In genomic region chrX:134303287-134303686, GRCm38 (mm10) we compare ENCODE assay signal across 19 mouse cellular contexts. TPM values are rescaled to one million over a fixed set of nuclear protein-coding genes. Genes with fewer than 3 reads are reported as not detected.
DNase-seq lines count a peak whose midpoint lies in the region; ATAC-seq and TF ChIP-seq lines count a peak whose summit lies in the region.
"Had no signal": no experiment of that assay in that cellular context is flagged by ENCODE, and none has a peak within 500 bp of the region (broad histone marks: within the 10 kb centered on the region; RNA-seq: fewer than 3 reads in every experiment).

No protein-coding gene starts in this region.

- no peak for TF ChIP-seq CTCF in MEL (IDR thresholded peaks at IDR 0.05 in 2 of 3, conservative IDR thresholded peaks at IDR 0.05 in 1 of 3; ENCODE audit: control insufficient read depth in 1 of 3, insufficient read depth in 1 of 3, low read depth in 2 of 3, low read length in 3 of 3, poor library complexity in 1 of 3, severe bottlenecking in 1 of 3)
- TF ChIP-seq CTCF in hindbrain, postnatal 0 days (IDR thresholded peaks at IDR 0.05; ENCODE audit: low read depth) = no peak

- WGBS in hindbrain, postnatal 0 days = 93% methylated on average over 1 of the region's 1 CpGs

- no peak overlapping the region for H3K4me3 ChIP-seq in MEL (ENCODE audit: control insufficient read depth in 1 of 2, insufficient read depth in 1 of 2, low read depth in 2 of 2, low read length in 2 of 2)
- no peak overlapping the region for H3K4me3 ChIP-seq in hindbrain, postnatal 0 days (ENCODE audit: low read length)

- no peaks in the 10 kb centered on the region for H3K9me3 ChIP-seq in MEL (replicated peaks; ENCODE audit: insufficient read depth, low read length)
- no peaks in the 10 kb centered on the region for H3K9me3 ChIP-seq in hindbrain, postnatal 0 days (ENCODE audit: low read length)
- H3K9me3 ChIP-seq: G1E had no signal

- TF ChIP-seq RAD21 in MEL (IDR thresholded peaks at IDR 0.05; ENCODE audit: low read depth, low read length) = no peak

- peak; percentile 50 to 61; a peak in 2 of 4 replicates for TF ChIP-seq EP300 in MEL (IDR thresholded peaks at IDR 0.05; ENCODE audit: low read depth in 1 of 2, low read length in 2 of 2)

- H3K4me2 ChIP-seq in hindbrain, postnatal 0 days (ENCODE audit: low read depth, low read length) = no peak overlapping the region

- TF ChIP-seq POLR2A in MEL (IDR thresholded peaks at IDR 0.05; ENCODE audit: control insufficient read depth in 1 of 2, insufficient read depth in 1 of 2, low read depth in 1 of 2, low read length in 2 of 2, poor library complexity in 1 of 2) = no peak

- DNase-seq in MEL (ENCODE audit: low read depth, low spot score) = peak; percentile 44
- DNase-seq in hindbrain, postnatal 0 days (ENCODE audit: low spot score) = no peak
- DNase-seq: adrenal gland, adult 2 months; adrenal gland, adult 8-10 months; adrenal gland, postnatal 10 days; adrenal gland, postnatal 14 days; adrenal gland, postnatal 25 days; adrenal gland, postnatal 36 days; B cell, adult 2 months; cerebellum, adult 11 months; cerebellum, adult 11-12 months; cerebellum, adult 18-20 months; cerebellum, adult 2 months; cerebellum, adult 8-10 months had no signal

- no peak overlapping the region for H3K27ac ChIP-seq in MEL (ENCODE audit: control insufficient read depth, low read depth, low read length)
- no peak overlapping the region for H3K27ac ChIP-seq in hindbrain, postnatal 0 days

- no peak for ATAC-seq in hindbrain, postnatal 0 days
- ATAC-seq: activated CD4-positive, CD25-positive, alpha-beta regulatory T cell, adult 4 months; CD4-positive, CD25-positive, alpha-beta regulatory T cell, adult 4 months; Patski had no signal

- peaks cover 3 to 17% of the 10 kb centered on the region in 2 experiments; a peak in 3 of 4 replicates for H3K4me1 ChIP-seq in MEL (ENCODE audit: control insufficient read depth in 1 of 2, insufficient read depth in 2 of 2, low read length in 2 of 2)
- no peaks in the 10 kb centered on the region for H3K4me1 ChIP-seq in hindbrain, postnatal 0 days (ENCODE audit: insufficient read depth, low read length)

- peaks cover 6% of the 10 kb centered on the region for H3K79me2 ChIP-seq in MEL (ENCODE audit: control insufficient read depth, insufficient read depth, low read length, poor library complexity)

- no peaks in the 10 kb centered on the region for H3K27me3 ChIP-seq in MEL (ENCODE audit: control insufficient read depth in 1 of 2, insufficient read depth in 2 of 2, low read length in 2 of 2)
- H3K27me3 ChIP-seq in hindbrain, postnatal 0 days (ENCODE audit: insufficient read depth, low read length) = no peaks in the 10 kb centered on the region
- H3K27me3 ChIP-seq: CH12.LX had no signal

- H3K9ac ChIP-seq in MEL (ENCODE audit: control insufficient read depth, low read depth, low read length, poor library complexity, severe bottlenecking) = no peak overlapping the region
- H3K9ac ChIP-seq in hindbrain, postnatal 0 days (replicated peaks; ENCODE audit: low read length) = no peak overlapping the region

- H3K36me3 ChIP-seq in MEL (ENCODE audit: control insufficient read depth in 1 of 2, insufficient read depth in 2 of 2, low read length in 2 of 2) = peaks cover 0 to 21% of the 10 kb centered on the region in 2 experiments; a peak in 2 of 4 replicates
- H3K36me3 ChIP-seq in hindbrain, postnatal 0 days (ENCODE audit: insufficient read depth, low read length) = no peaks in the 10 kb centered on the region
- H3K36me3 ChIP-seq: G1E had no signal

TF ChIP-seq in MEL, 35 proteins besides CTCF, POLR2A, EP300 and RAD21:
- TF ChIP-seq JUND (IDR thresholded peaks at IDR 0.05; ENCODE audit: low read depth, low read length) = no peak
- peak; percentile 57 for TF ChIP-seq TCF12 (IDR thresholded peaks at IDR 0.05; ENCODE audit: low read depth, low read length)
- TF ChIP-seq MEF2A (IDR thresholded peaks at IDR 0.05; ENCODE audit: extremely low read depth, insufficient replicate concordance, low read depth, low read length, poor library complexity, severe bottlenecking) = no peak
- TF ChIP-seq GATA1 (IDR thresholded peaks at IDR 0.05; ENCODE audit: low read depth, low read length) = peak; percentile 43
- 0 out of 2 replicates have a peak, but pooled peaks have one; percentile 22 for TF ChIP-seq ETS1 (IDR thresholded peaks at IDR 0.05; ENCODE audit: low read depth, low read length)

RNA-seq across cellular contexts. Expression of gene Cenpi, which starts 4.6 kb away (rescaled TPM):
- total RNA-seq in MEL (2012; rRNA removed) = 54.7 and 56.3 TPM in 2 replicates
- polyA plus RNA-seq in MEL (2012; ENCODE audit: insufficient read depth in 1 of 2, insufficient read length in 2 of 2, low read depth in 1 of 2, low replicate concordance in 2 of 2, missing spikeins in 1 of 2) = 10 to 100 TPM in 1 of 2 experiments, not detected in 1; 50.8 TPM
- 4.7 and 7.4 TPM in 2 replicates for total RNA-seq in hindbrain, postnatal 0 days (2014; rRNA removed)
- polyA plus RNA-seq in hindbrain, postnatal 0 days (2015; fragmentation: Nextera tagmentation; extraction: Ambion mirVana) = 6.6 and 6.7 TPM in 2 replicates

RNA-seq across cellular contexts. Expression of gene Tmem35a, which starts 8.3 kb away (rescaled TPM):
- total RNA-seq in MEL (2012; rRNA removed) = not detected in 2 replicates
- polyA plus RNA-seq in MEL (2012; ENCODE audit: insufficient read depth in 1 of 2, insufficient read length in 2 of 2, low read depth in 1 of 2, low replicate concordance in 2 of 2, missing spikeins in 1 of 2) = not detected
- 135 and 139 TPM in 2 replicates for total RNA-seq in hindbrain, postnatal 0 days (2014; rRNA removed)
- 92.4 and 93.4 TPM in 2 replicates for polyA plus RNA-seq in hindbrain, postnatal 0 days (2015; fragmentation: Nextera tagmentation; extraction: Ambion mirVana)
- total RNA-seq: CH12.LX, G1E had no signal
- polyA plus RNA-seq: activated CD4-positive, CD25-positive, alpha-beta regulatory T cell, adult 4 months; G1E; Patski had no signal

RNA-seq across cellular contexts. Expression of gene Trmt2b, which starts 26.5 kb away (rescaled TPM):
- 19.2 and 19.8 TPM in 2 replicates for total RNA-seq in MEL (2012; rRNA removed)
- polyA plus RNA-seq in MEL (2012; ENCODE audit: insufficient read depth in 1 of 2, insufficient read length in 2 of 2, low read depth in 1 of 2, low replicate concordance in 2 of 2, missing spikeins in 1 of 2) = 10 to 100 TPM in 1 of 2 experiments, not detected in 1; 36.4 TPM
- 6.1 and 6.4 TPM in 2 replicates for total RNA-seq in hindbrain, postnatal 0 days (2014; rRNA removed)
- polyA plus RNA-seq in hindbrain, postnatal 0 days (2015; fragmentation: Nextera tagmentation; extraction: Ambion mirVana) = 6.3 TPM in 2 replicates

Comparison
In these comparisons a context has a peak if more than half of its experiments do, and no peak if none do; other contexts are left out.
1. RNA of gene Tmem35a, which starts 8.3 kb away (total RNA-seq): 135 to 139 TPM in hindbrain, postnatal 0 days; not detected in MEL; every median in the first group is over 100 times any median in the second.